Mouse (Mus musculus) thymus, adult 2 months (tissue): Measurements from ENCODE around the gene Gm49383.

ENCODE experiments used
- CTCF ChIP-seq: fragments of 200-500 bp; IDR thresholded peaks from 2 replicates; pipeline ENCODE4 v1.5.1; 2012; ENCODE audit warnings: mild to moderate bottlenecking, control low read depth, low read length, moderate library complexity, borderline replicate concordance; ENCODE audit not compliant: control insufficient read depth, poor library complexity, insufficient read depth; ENCODE audit errors: extremely low read depth
- POLR2A ChIP-seq: fragments of 200-500 bp; IDR thresholded peaks from 2 replicates; pipeline ENCODE4 v1.6.1; 2012; ENCODE audit warnings: mild to moderate bottlenecking, low read length, control low read depth, moderate library complexity; ENCODE audit not compliant: control insufficient read depth, poor library complexity, insufficient read depth; ENCODE audit errors: extremely low read depth

DNA sequence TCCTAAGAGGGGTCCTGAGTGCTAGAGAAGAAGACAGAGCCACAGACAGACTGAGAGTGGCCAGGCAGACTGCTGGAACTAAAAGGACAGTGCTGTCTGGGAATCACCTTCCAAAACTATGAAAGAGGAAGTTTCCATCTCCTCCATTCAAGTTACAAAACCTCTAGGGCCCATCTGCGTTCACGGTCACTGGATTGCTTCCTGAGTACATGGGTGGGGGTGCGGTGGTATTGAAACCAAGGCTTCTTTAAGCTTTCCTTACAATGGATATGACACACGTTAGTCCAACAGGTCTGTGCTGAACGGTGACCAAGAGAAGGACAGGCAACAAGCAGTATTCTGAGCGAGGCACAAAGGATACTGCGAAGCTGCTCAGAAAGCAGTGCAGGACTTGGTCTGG, 17.5 kb upstream of the Gm49383 start:
- TF ChIP-seq POLR2A, result no peak
- TF ChIP-seq CTCF, result no peak
